Mouse (Mus musculus) frontal cortex, postnatal 14 days (tissue): ENCODE data around the gene Ptpru.
A peak's percentile ranks its signal among the peaks of the same experiment; 100 is the strongest.

Source experiments
- DNase-seq, 2 experiments: peaks; one replicate each; pipeline ENCODE4 v3.0.0; 2022; ENCODE audit warnings: low spot score in 2 of 2

The Ptpru gene

DNA sequence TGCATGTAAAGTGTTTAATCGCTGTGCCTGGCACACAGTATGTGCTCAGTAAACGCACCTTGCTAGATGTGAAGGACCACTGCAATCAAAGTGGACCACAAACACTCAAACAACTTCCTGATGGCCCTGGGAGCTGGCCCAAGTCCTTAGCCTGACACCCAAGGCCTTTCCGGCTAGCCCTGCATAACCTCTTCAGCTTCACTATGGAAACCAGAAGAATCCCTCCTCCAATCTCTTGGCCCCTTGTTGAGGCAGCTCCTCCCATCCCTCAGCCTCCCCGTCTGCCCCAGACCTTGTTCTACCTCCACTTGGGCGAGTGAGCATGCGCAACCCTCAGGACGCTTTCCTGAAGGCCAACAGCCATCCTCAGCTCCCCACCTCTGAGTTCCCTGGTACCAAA lies 51.3 kb downstream of the Ptpru start:
- DNase-seq, result no peak

DNA sequence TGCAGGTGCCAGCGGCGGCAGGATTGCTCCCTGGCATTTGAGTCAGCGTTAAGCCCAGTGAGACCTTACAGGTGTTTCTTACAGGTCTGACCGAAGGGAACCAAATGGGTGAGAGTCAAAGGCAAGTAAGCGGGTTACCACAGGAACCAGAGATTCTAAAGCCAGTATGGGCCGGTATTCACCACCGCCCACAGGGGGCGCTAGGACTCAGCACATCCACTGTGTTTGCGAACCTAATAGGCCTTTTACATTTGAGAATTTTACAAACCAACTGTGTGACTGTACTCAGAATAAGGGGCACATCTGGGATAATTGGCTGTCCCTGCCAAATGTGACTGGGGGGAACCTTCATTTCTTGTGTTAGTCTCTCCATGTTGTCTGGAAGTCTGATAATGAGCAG lies 54.1 kb downstream of the Ptpru start:
- DNase-seq, result peak in 1 of 2 experiments; percentile 34

DNA sequence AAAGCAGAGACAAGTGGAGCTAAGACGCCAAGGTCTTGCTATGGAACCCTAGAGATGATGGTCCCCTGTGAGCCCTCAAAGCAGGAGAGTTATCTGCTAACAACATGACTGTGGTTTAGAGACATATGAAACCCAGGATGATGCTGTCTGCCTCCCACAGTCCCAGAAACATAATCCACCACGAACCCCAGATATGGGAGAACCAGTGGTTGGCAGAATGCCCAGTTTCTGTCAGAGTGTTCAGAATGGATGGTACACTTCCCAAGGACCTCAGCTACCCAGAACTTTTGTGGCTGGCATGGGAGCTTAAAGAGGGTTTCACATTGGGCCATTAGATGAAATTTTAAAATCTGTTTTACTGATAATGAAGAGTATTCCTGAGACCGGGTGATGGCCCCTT lies 57.1 kb downstream of the Ptpru start:
- DNase-seq, result peak in 1 of 2 experiments; percentile 27

DNA sequence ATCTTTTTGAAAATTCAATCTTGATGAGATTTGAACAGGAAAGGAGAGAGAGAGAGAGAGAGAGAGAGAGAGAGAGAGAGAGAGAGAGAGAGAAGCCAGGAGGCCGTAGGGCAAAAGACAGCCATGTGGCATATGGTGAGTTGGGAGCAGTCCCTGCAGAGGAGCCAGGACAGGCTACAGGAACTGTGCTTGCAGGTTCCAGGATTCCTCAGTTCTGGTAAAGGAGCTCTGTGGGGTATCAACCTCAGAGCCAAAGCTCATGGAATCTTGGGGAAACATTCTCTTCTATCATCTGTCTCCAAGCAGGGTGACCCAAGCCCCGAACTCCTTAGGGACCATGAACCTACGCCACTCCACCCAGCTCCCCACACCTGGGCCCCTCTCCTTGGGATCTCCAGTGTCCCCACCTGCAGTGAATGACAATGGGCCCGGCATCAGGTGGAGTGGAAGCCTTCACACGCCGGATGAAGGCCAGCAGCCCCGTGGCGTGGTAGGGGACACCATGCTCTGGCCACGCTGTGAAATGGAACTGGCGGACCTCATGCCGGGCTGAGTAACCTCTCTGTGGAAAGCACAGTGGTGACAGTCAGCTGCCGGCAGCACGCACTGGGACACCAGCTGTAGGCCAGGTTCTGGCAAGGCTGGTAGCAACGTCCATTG lies 59.3 kb downstream of the Ptpru start:
- DNase-seq, result no peak

DNA sequence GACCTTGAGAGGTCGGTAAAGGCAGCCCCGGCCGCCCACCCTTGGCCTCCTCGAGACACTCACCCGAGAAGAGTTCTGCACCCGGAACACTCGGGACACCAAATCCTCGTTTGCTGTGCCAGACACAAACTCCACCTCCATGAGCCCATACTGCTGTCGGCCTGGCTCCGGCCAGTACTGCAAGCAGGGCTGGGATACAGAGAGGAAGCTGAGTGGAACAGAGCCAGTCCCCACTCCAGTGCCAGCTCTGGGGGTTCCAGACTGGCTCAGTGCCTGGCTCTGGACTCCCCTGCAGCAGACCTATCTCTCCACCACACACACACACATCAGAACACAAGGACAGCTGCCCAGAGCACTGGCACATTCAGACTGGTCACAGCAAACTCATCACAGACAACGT lies 66.7 kb downstream of the Ptpru start:
- DNase-seq, result no peak

DNA sequence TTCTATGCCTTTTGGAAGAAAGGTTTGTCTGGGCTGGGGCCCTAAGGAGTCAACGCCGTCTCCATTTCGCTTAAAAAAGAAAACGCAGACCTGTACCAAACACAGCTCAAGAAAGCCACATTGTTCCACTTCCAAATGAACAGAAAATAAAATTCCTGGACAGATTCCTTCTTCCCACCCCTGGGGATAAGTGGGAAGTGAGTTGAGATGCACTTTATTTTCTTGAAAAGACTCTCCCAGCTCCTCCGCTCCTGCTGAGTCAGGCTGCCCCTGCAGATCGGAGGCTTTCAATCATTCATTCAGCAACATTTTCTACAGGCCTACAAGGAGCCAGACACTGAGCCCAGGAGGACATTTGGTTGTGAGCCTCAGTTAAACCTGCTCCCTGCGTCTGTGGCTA lies 74.2 kb downstream of the Ptpru start:
- DNase-seq, result no peak

DNA sequence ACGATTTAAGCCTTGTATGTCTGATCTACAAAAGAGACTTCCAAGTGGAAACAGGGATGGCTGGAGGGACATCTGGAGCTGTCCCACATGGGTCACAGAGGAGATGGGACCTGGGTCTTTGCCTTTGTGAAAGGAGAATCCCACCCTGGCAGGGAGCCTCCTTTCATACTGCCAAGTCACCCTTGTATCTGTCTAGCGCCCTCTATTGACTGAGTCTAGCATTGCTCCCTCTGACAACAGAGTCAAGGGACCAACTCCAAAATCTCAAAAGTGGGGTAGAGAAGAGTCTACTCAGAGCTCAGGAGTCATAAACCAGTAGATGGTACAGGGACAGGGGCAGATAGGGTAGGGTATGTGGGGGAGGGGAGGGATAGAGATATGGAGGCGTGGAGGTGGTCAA lies 74.6 kb downstream of the Ptpru start:
- no peak for DNase-seq

DNA sequence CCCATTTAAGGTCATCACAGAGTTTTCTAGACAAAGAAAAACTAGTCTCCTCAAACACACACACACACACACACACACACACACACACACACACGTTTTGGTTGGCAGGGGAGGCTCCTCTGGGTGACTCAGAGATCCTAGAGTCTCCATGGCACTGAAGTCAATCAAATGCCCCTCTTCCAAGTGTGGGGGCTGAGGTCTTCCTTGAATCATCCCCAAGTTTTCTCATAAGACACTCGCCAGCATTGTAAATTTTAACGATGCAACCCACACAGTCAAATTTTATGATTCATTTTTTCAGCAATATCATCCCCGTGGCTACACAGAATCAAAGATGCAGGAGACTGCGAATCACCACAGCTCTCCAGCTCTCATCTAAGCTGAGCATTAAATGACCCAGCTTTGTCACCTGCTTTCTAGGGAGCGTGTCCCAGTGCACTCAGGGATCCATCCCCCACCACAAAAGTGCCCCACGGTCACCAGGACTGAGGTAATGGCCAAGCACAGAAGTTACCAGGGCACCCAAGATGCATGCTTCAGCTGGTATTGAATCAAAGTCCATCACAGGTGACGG lies 75.8 kb downstream of the Ptpru start:
- DNase-seq, result no peak

DNA sequence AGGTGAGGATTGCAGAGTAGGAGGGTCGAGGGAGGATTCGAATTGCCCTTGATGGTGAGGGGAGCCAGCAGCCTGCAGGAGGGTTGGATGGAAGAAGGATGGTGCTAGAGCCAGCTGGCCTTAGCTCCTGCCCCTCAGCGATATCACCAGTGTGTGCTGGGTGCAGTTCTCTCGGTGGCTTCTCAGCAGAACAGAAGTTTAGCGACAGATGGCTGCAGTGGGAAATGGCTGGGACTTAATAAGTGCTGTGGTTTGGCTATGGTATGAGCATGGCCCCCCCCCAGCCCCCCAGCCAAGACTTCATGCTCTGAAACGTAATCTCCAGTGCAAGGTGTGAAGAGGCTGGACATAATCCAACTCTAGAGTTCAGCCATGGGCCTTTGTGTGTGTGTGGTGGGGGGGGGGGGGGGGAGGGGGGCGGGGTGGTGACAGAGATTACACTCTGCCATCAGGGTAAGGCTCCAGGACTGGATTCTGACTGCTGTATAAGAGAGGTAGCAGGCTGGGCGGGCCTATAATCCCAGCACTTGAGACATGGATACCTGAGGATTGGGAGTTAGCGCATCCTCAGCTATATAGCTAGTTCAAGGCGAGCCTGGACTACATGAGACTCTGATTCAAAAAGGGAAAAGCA lies 85.8 kb downstream of the Ptpru start:
- DNase-seq, result no peak

DNA sequence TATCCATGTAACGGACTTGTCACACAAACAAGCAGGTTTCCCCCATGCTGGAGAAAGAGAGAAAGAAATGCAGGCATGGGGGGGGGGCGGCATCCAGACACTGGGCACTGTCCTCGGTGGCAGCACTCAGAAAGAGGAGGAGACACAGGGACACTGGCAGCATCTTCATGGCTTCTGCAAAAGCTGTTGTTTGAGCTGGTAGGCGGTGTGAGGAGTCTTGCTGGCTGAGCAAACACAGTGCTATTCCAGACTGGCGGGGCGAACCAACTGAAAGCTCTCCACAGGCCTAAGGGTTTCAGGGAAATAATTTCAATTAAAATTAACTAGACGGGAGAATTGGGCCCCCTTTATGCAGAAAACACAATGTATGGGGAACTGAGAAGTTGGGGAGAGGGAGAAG lies 86.5 kb downstream of the Ptpru start:
- DNase-seq, result peak; percentile 24 to 25

DNA sequence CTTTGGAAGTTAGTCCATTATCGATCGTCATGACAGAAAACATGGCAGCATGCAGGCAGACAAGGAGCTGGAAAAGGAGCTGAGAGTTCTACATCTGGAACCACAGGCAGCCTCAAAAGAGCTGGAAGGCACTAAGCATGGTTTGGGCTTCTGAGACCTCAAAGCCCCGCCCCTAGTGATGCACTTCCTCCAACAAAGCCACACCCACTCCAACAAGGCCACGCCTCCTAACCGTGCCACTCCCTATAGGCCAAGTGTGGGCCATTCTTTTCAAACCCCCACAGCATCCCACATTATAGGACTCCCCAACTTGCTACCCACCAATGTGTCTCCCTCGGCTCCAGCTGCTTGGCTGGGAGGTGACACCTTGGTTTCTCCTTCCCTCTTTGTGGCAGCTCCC lies 88.3 kb downstream of the Ptpru start:
- DNase-seq, result no peak

DNA sequence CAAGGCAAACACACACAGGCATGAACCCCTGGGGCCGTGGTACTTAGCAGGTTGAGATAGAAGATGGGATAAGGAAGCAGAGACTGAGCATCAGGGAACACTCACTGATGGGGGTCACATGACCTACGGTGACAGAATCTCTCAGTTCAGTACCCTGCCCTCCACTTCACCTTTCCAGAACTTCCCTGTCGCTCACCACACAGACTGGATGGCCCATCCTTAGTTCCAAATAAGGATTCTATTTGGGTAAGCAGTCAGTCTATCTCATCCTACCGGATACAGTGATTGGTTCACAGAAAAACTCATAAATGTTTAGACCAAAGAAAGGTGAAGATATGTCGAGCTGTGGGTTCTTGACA lies 93.4 kb downstream of the Ptpru start:
- no peak for DNase-seq

DNA sequence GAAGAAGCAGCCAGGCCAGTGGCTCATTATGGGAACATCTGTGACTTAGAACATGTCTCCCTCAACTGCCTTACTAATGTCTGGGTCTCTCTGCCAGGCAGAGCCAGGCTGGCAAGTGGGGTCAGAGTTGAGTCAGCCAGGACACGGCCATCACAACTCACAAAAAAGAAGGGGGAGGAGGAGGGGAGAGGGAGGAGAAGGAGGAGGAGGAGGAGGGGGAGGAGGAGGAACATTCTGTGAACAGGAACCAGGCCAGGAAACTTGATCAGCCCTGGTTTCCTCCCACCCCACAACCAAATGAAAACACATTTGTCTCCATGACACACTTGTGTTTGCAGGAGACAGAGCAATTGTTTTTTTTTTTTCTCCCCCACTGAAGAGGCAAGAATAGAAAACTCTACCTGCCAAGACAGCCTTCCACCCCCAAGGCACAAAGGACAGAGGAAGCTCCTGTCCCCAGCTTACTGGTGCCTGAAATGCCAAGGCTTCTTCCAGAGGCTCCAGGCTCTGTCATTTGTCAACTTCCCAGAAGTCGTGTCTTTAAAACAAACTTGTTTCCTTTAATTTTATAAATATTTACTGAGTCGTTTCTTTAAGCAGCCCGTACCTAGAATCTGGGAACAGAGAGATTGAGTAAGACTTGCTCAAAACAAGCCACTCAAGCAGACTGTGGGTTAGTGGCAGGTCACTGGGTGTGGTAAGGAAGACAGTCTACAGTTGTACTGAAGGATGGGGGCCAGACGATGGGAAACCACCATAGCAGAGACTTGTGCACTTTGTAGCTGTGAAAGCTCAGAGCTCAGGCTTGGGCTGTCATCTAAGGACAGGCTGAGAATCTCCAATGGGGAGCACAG lies 94.0 kb downstream of the Ptpru start:
- no peak for DNase-seq

DNA sequence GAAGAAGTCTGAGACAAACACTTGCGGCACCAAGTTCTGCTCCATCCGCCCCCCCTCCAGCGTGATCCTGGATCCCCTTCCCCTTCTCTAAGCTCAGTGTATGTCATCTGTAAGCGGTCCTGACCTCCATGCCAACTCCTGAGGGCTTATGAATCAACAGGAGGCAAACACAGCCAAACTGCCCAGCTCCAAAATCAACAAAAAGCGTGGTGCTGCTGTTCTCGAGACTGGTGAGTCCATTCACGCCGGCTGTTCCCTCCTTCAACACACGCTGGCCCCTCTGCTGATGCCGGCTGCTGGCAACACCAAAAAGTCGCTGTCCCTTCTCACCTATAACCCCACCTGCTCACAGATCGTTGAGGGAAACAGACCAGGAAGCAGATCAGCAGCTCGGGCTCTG lies 95.1 kb downstream of the Ptpru start:
- DNase-seq, result no peak

DNA sequence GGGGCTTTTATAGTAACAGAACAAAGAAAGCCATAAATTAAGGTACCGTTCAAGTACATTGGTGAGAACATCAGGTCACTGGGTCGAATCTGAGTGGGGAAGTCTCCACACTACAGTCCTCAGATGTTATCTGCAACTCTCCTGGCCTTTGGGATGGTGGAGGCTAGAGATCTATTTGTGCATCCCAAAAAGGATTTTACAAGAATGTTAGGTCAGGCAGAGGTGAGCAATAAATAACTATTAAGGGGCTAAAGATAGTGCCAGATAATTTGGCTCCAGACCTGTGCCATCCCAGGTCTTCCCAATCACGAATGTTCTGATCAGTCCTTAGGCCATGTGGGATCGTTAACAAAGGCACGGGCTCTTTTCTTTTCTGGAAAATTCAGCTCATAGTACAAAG lies 97.5 kb downstream of the Ptpru start:
- DNase-seq, result no peak

DNA sequence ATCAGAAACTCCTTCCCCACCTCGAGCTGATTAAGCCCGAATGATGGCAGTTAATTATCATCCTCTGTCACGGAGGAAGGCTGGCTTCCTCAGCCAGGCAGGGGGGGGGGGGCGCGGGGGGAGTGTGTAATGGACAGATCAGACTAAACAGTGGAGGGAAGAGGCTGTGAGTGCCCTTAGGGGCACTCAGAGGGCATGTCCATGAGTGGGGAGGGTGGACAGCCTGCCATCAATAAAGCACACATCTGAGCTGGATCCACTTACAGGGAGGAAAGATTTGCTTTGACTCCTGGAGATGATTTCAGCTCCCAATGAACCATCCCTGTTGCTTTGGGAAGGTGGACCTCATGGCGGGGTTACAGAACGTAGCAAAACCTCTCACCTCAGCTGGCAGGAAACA lies 109.5 kb downstream of the Ptpru start:
- no peak for DNase-seq

DNA sequence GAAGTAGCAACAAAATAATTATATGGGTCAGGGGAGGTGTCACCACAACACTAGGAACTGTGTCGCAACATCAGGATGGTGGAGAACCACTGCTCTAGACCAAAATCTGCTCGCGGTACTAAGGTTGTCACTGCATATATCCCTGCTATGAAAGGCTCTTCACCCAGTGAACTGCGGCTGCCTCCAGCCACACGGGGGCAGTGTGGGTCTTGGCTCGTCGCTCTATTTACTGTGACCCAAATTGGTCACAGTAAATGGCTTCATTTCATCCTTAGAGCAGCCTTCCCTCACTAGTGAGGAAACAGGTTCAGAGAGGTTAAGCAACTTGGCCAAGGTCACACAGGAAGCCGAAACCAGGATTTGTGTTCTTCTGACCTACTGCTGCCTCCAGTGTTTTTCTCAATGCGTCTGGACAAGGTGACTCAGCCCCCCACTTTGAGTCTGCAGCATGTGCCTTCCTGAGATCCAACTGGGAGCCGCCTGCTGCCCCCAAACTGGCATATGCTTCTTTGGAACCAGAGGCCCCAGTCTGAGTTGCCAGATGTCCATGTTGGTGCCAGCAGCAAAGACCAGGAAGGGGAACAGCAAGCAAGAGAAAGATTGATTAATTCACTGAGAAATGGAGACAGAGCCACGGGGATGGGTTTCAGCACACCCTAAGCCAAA lies 114.5 kb downstream of the Ptpru start:
- peak; percentile 12 to 48 for DNase-seq

DNA sequence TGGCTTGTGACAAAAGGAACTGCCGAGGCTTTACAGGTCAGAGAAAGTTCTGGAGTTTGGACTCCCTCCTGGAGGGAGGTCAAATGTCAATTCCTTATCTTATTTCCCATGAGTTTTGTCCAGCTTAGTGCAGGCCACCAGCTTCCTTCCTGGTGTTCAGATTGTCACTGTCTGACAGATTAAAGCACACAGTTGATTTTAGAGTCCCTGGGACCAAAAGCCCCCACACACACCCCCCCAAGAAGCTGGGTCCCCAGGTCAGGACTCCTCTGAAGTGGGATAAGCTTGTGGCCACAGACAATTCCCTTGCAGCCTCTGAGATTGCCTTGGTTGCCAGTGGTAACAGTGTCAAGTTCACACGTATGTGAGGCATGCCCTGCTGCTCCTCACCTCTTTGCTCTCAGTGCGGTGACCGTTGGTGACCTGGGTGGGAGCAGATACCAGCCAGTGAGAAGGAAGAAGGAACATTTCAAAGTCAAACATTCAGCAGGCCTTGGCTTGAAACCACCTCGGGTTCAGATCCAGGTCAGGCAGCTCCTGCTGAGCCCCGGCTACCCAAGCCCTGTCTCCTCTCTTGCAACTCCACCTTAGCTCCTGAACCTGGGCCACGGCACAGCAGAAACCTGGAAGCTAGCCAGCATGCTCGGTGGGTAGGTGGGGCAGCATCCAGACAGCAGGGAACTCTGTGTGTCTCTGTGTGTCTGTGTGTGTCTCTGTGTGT lies 115.8 kb downstream of the Ptpru start:
- no peak for DNase-seq

DNA sequence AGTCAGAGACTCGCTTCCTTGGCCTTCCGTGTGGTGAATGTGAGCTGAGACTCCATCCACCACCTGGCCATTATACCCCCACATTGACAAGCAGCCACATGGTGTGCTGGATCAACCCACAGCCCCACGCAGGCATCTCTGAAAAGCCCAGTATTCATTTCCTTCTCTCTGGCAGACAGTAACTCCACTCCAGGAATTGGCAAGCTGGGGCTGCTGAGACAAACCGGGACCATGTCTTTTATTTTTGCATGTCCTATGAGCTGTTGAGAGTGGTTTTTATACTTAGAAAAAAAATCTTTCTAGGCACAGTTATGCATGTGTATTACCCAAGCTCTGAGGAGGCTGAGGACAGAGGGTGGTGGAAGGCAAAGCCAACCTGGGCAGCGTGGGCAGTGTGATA lies 118.9 kb downstream of the Ptpru start:
- peak; percentile 38 to 53 for DNase-seq
